Mouse (Mus musculus): ENCODE results near the gene Tnik.

DNA sequence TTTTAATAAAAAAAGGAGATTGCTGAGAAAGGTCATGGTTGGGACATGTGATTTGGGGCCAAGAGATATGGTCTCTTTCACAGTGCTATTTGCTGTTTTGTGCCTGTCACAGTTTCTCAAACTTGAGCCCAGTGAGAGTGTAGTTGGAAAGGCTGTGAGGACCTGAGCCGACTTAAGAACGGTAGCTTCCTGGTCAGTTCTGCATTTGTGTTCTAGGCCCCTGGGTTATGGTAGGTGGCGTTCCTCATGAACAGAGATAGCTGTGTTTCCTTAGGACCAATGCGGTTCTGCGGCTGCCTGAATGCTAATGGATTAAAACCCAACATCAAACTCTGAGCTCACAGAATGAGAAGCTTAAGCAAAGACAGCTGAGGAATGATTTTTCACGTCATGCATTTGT, 98.0 kb downstream of the Tnik start:
- TF ChIP-seq GATA1 (IDR thresholded peaks at IDR 0.05; ENCODE audit: borderline replicate concordance, low read length) (no peak), FLI1 (IDR thresholded peaks at IDR 0.05; ENCODE audit: low read length) (no peak)
